Mouse (Mus musculus) embryonic facial prominence, embryonic 10.5 days (tissue): ENCODE measurements around the gene Ccdc57. TPM values are rescaled to one million over a fixed set of nuclear protein-coding genes. Genes with fewer than 3 reads are reported as not detected.

Experiments used
- DNase-seq: peaks from one replicate; pipeline ENCODE4 v3.0.0-alpha.2; 2017; ENCODE audit warnings: low spot score
- H3K27ac ChIP-seq: fragments of 300-500 bp; sonication (generic); replicated peaks from 2 replicates; pipeline ENCODE4 v1.5.1; 2016; ENCODE audit warnings: mild to moderate bottlenecking
- H3K27me3 ChIP-seq: fragments of 300-500 bp; sonication (generic); replicated peaks from 2 replicates; pipeline ENCODE4 v1.6.1; 2016; ENCODE audit warnings: low read depth, mild to moderate bottlenecking; ENCODE audit not compliant: poor library complexity, severe bottlenecking
- H3K36me3 ChIP-seq: fragments of 300-500 bp; sonication (generic); replicated peaks from 2 replicates; pipeline ENCODE4 v1.6.1; 2016; ENCODE audit warnings: mild to moderate bottlenecking, moderate library complexity
- H3K4me1 ChIP-seq: fragments of 300-500 bp; sonication (generic); 2 replicates; pipeline ENCODE4 v1.6.1; 2016
- H3K4me3 ChIP-seq: fragments of 300-500 bp; sonication (generic); 2 replicates; pipeline ENCODE4 v1.5.1; 2016; ENCODE audit warnings: mild to moderate bottlenecking, moderate library complexity
- H3K9me3 ChIP-seq: fragments of 300-500 bp; sonication (generic); 2 replicates; pipeline ENCODE4 v1.6.1; 2016; ENCODE audit warnings: mild to moderate bottlenecking
- WGBS: fragments of 180-500 bp; shearing (Covaris S2); methylation state at CpG from one replicate; pipeline ENCODE4 v1.1.7; 2016; 5-methylcytosine and 5-hydroxymethylcytosine counted together
- polyA plus RNA-seq: library from polyadenylated mRNA; unstranded; fragments of >200 nt; fragmentation: Nextera tagmentation; extraction: Ambion mirVana; gene quantifications from 2 replicates; pipeline ENCODE4 v1.2.1, GENCODE M21; 2016

Ccdc57 gene
- polyA plus RNA-seq, 1 experiment from 2014 or later, result 6.8 TPM

GRCm38 (mm10) chr11:120949863-120950262 is 17.2 kb upstream of the Ccdc57 start:
- H3K9me3 ChIP-seq, result no peaks in the 10 kb centered on the region
- H3K4me1 ChIP-seq, result peaks cover 57% of the 10 kb centered on the region
- peak overlapping the region; percentile 79 for H3K4me3 ChIP-seq
- peak overlapping the region; percentile 91 for H3K27ac ChIP-seq
- H3K36me3 ChIP-seq, result peaks cover 25% of the 10 kb centered on the region
- 9% methylated on average over 10 of the region's 10 CpGs for WGBS
- peak; percentile 43 for DNase-seq
- peaks cover 19% of the 10 kb centered on the region; the same call in 1 of the 2 replicates for H3K27me3 ChIP-seq

- H3K4me1 ChIP-seq, result peaks cover 57% of the 10 kb centered on the region
- H3K36me3 ChIP-seq, result peaks cover 18% of the 10 kb centered on the region
- H3K27ac ChIP-seq, result peak overlapping the region; percentile 91
- peak overlapping the region; percentile 79 for H3K4me3 ChIP-seq
- H3K9me3 ChIP-seq, result no peaks in the 10 kb centered on the region
- peaks cover 19% of the 10 kb centered on the region; the same call in 1 of the 2 replicates for H3K27me3 ChIP-seq
- under 1% methylated on average over 75 of the region's 75 CpGs for WGBS
- peak; percentile 87 for DNase-seq
These were observed 16.5 kb upstream of the Ccdc57 start for GRCm38 (mm10) chr11:120948861-120949851.

GRCm38 (mm10) chr11:120948328-120948727 is 15.7 kb upstream of the Ccdc57 start, which contains the start of gene Slc16a3:
TSS of gene Slc16a3 (plus strand) at chr11:120948480.
- no peak for DNase-seq
- peaks cover 51% of the 10 kb centered on the region for H3K4me1 ChIP-seq
- peak within 1 kb of the TSS; percentile 79 for H3K4me3 ChIP-seq
- no peaks in the 10 kb centered on the region for H3K9me3 ChIP-seq
- H3K27ac ChIP-seq, result peak within 1 kb of the TSS; percentile 91
- 41% methylated on average over 12 of the region's 12 CpGs for WGBS
- peaks cover 19% of the 10 kb centered on the region; the same call in 1 of the 2 replicates for H3K27me3 ChIP-seq
- peaks cover 11% of the 10 kb centered on the region for H3K36me3 ChIP-seq

- WGBS, result 90% methylated on average over 5 of the region's 5 CpGs
- H3K4me3 ChIP-seq, result no peak overlapping the region
- no peak overlapping the region for H3K27ac ChIP-seq
- H3K27me3 ChIP-seq, result peaks cover 19% of the 10 kb centered on the region; the same call in 1 of the 2 replicates
- peaks cover 33% of the 10 kb centered on the region for H3K4me1 ChIP-seq
- no peaks in the 10 kb centered on the region for H3K9me3 ChIP-seq
- no peaks in the 10 kb centered on the region for H3K36me3 ChIP-seq
- DNase-seq, result no peak
These were observed 13.3 kb upstream of the Ccdc57 start for GRCm38 (mm10) chr11:120945926-120946325.

GRCm38 (mm10) chr11:120945266-120945665 is 12.6 kb upstream of the Ccdc57 start:
- Histone ChIP-seq H3K9me3 (no peaks in the 10 kb centered on the region), H3K27me3 (peaks cover 19% of the 10 kb centered on the region; the same call in 1 of the 2 replicates), H3K4me3 (no peak overlapping the region), H3K27ac (no peak overlapping the region), H3K36me3 (no peaks in the 10 kb centered on the region), H3K4me1 (peaks cover 27% of the 10 kb centered on the region)
- 84% methylated on average over 7 of the region's 7 CpGs for WGBS
- DNase-seq, result no peak

GRCm38 (mm10) chr11:120940959-120941358 is 8.3 kb upstream of the Ccdc57 start:
- no peak overlapping the region for H3K27ac ChIP-seq
- H3K4me1 ChIP-seq, result peaks cover 9% of the 10 kb centered on the region; the same call in 1 of the 2 replicates
- H3K4me3 ChIP-seq, result no peak overlapping the region
- no peaks in the 10 kb centered on the region for H3K27me3 ChIP-seq
- DNase-seq, result no peak
- 89% methylated on average over 6 of the region's 6 CpGs for WGBS
- no peaks in the 10 kb centered on the region for H3K36me3 ChIP-seq
- H3K9me3 ChIP-seq, result no peaks in the 10 kb centered on the region

GRCm38 (mm10) chr11:120939712-120940341 is 7.2 kb upstream of the Ccdc57 start:
- Histone ChIP-seq H3K9me3 (no peaks in the 10 kb centered on the region), H3K4me3 (no peak overlapping the region), H3K4me1 (peaks cover 9% of the 10 kb centered on the region; the same call in 1 of the 2 replicates), H3K27ac (no peak overlapping the region), H3K36me3 (no peaks in the 10 kb centered on the region), H3K27me3 (no peaks in the 10 kb centered on the region)
- 58% methylated on average over 6 of the region's 6 CpGs for WGBS
- DNase-seq, result no peak

GRCm38 (mm10) chr11:120938795-120939194 is 6.1 kb upstream of the Ccdc57 start:
- peaks cover 9% of the 10 kb centered on the region; the same call in 1 of the 2 replicates for H3K4me1 ChIP-seq
- WGBS, result 53% methylated on average over 4 of the region's 4 CpGs
- no peak for DNase-seq

GRCm38 (mm10) chr11:120937976-120938375 is 5.3 kb upstream of the Ccdc57 start:
- Histone ChIP-seq H3K9me3 (no peaks in the 10 kb centered on the region), H3K27ac (no peak overlapping the region), H3K4me1 (peaks cover 13% of the 10 kb centered on the region), H3K36me3 (no peaks in the 10 kb centered on the region), H3K27me3 (no peaks in the 10 kb centered on the region), H3K4me3 (no peak overlapping the region)
- no peak for DNase-seq
- 93% methylated on average over 1 of the region's 1 CpGs for WGBS

More at GRCm38 (mm10) chr11:120938795-120939194, 6.1 kb upstream of the Ccdc57 start:
- Histone ChIP-seq H3K27me3 (no peaks in the 10 kb centered on the region), H3K36me3 (no peaks in the 10 kb centered on the region), H3K27ac (no peak overlapping the region), H3K9me3 (no peaks in the 10 kb centered on the region), H3K4me3 (no peak overlapping the region)

- H3K27ac ChIP-seq, result no peak overlapping the region
- H3K9me3 ChIP-seq, result no peaks in the 10 kb centered on the region
- H3K27me3 ChIP-seq, result no peaks in the 10 kb centered on the region
- no peak overlapping the region; the same call in 1 of the 2 replicates for H3K4me3 ChIP-seq
- peaks cover 13% of the 10 kb centered on the region for H3K36me3 ChIP-seq
- DNase-seq, result no peak
- H3K4me1 ChIP-seq, result peaks cover 14% of the 10 kb centered on the region
- WGBS, result 92% methylated on average over 4 of the region's 4 CpGs
These were observed 1.2 kb downstream of the Ccdc57 start for GRCm38 (mm10) chr11:120931479-120931878.

- DNase-seq, result no peak
- no peaks in the 10 kb centered on the region for H3K27me3 ChIP-seq
- peaks cover 14% of the 10 kb centered on the region for H3K4me1 ChIP-seq
- H3K36me3 ChIP-seq, result peaks cover 43% of the 10 kb centered on the region
- 92% methylated on average over 4 of the region's 4 CpGs for WGBS
- no peaks in the 10 kb centered on the region for H3K9me3 ChIP-seq
- H3K4me3 ChIP-seq, result no peak overlapping the region
- no peak overlapping the region for H3K27ac ChIP-seq
These were observed 4.2 kb downstream of the Ccdc57 start for GRCm38 (mm10) chr11:120928468-120928867.

GRCm38 (mm10) chr11:120922528-120922927 is 10.1 kb downstream of the Ccdc57 start:
- no peaks in the 10 kb centered on the region for H3K4me1 ChIP-seq
- no peak overlapping the region for H3K4me3 ChIP-seq
- no peak overlapping the region for H3K27ac ChIP-seq
- DNase-seq, result no peak
- H3K9me3 ChIP-seq, result no peaks in the 10 kb centered on the region
- 93% methylated on average over 3 of the region's 3 CpGs for WGBS
- H3K27me3 ChIP-seq, result no peaks in the 10 kb centered on the region
- peaks cover 90% of the 10 kb centered on the region for H3K36me3 ChIP-seq
